Mouse (Mus musculus) liver, embryonic 12.5 days (tissue): ENCODE results near the gene Pycr1. TPM values are rescaled to one million over a fixed set of nuclear protein-coding genes. Genes with fewer than 3 reads are reported as not detected.

Source experiments
- ATAC-seq: fragments of 200-750 bp; cut with Nextera tagmentation; 2 replicates; pipeline ENCODE4 v1.8.0; 2017; ENCODE audit warnings: moderate number of reproducible peaks, mild to moderate bottlenecking, moderate library complexity
- H3K27ac ChIP-seq: fragments of 300-500 bp; sonication (generic); 2 replicates; pipeline ENCODE4 v1.5.1; 2016; ENCODE audit warnings: mild to moderate bottlenecking
- H3K27me3 ChIP-seq: fragments of 300-500 bp; sonication (generic); replicated peaks from 2 replicates; pipeline ENCODE4 v1.6.1; 2016; ENCODE audit warnings: mild to moderate bottlenecking, moderate library complexity
- H3K36me3 ChIP-seq: fragments of 300-500 bp; sonication (generic); 2 replicates; pipeline ENCODE4 v1.6.1; 2016; ENCODE audit warnings: mild to moderate bottlenecking, moderate library complexity
- H3K4me1 ChIP-seq: fragments of 300-500 bp; sonication (generic); 2 replicates; pipeline ENCODE4 v1.6.1; 2016
- H3K4me2 ChIP-seq: fragments of 300-500 bp; sonication (generic); 2 replicates; pipeline ENCODE4 v1.6.1; 2016; ENCODE audit warnings: mild to moderate bottlenecking, moderate library complexity
- H3K4me3 ChIP-seq: fragments of 300-500 bp; sonication (generic); 2 replicates; pipeline ENCODE4 v1.5.1; 2016; ENCODE audit warnings: mild to moderate bottlenecking, moderate library complexity
- H3K9ac ChIP-seq: fragments of 300-500 bp; sonication (generic); 2 replicates; pipeline ENCODE4 v1.6.1; 2016; ENCODE audit warnings: mild to moderate bottlenecking, moderate library complexity
- H3K9me3 ChIP-seq: fragments of 300-500 bp; sonication (generic); replicated peaks from 2 replicates; pipeline ENCODE4 v1.6.1; 2016; ENCODE audit warnings: mild to moderate bottlenecking, moderate library complexity
- WGBS: fragments of 180-500 bp; shearing (Covaris S2); methylation state at CpG from one replicate; pipeline ENCODE4 v1.1.7; 2016; ENCODE audit not compliant: insufficient replicate concordance; 5-methylcytosine and 5-hydroxymethylcytosine counted together
- polyA plus RNA-seq: library from polyadenylated mRNA; unstranded; fragments of >200 nt; fragmentation: Nextera tagmentation; extraction: Ambion mirVana; gene quantifications from 2 replicates; pipeline ENCODE4 v1.2.1, GENCODE M21; 2016

Gene Pycr1
- polyA plus RNA-seq, 1 experiment from 2014 or later: 11.3 TPM

- peak overlapping the region; percentile 91 for H3K4me3 ChIP-seq
- H3K9me3 ChIP-seq: no peaks in the 10 kb centered on the region
- peaks cover 31% of the 10 kb centered on the region for H3K36me3 ChIP-seq
- H3K27me3 ChIP-seq: no peaks in the 10 kb centered on the region
- ATAC-seq: no peak
- peak overlapping the region; percentile 94 for H3K27ac ChIP-seq
- H3K4me2 ChIP-seq: peak overlapping the region; percentile 76
- WGBS: 9% methylated on average over 7 of the region's 7 CpGs
- H3K9ac ChIP-seq: peak overlapping the region; percentile 99
- peaks cover 79% of the 10 kb centered on the region for H3K4me1 ChIP-seq
These were observed 12.5 kb downstream of the Pycr1 start for GRCm38 (mm10) chr11:120630881-120631725.

- ATAC-seq: peak; percentile 22; the same call in 1 of the 2 replicates
- Histone ChIP-seq H3K36me3 (peaks cover 36% of the 10 kb centered on the region), H3K4me3 (peak overlapping the region; percentile 91), H3K4me1 (peaks cover 86% of the 10 kb centered on the region), H3K27me3 (no peaks in the 10 kb centered on the region), H3K9me3 (no peaks in the 10 kb centered on the region), H3K4me2 (peak overlapping the region; percentile 76), H3K9ac (peak overlapping the region; percentile 99), H3K27ac (peak overlapping the region; percentile 94)
- WGBS: 20% methylated on average over 5 of the region's 5 CpGs
These were observed 13.1 kb downstream of the Pycr1 start for GRCm38 (mm10) chr11:120630401-120630871.

- Histone ChIP-seq H3K9ac (peak overlapping the region; percentile 99), H3K9me3 (no peaks in the 10 kb centered on the region), H3K4me3 (peak overlapping the region; percentile 91), H3K4me2 (peak overlapping the region; percentile 76), H3K4me1 (peaks cover 87% of the 10 kb centered on the region), H3K27me3 (no peaks in the 10 kb centered on the region), H3K27ac (peak overlapping the region; percentile 94), H3K36me3 (peaks cover 36% of the 10 kb centered on the region)
- peak; percentile 62 for ATAC-seq
- 8% methylated on average over 7 of the region's 7 CpGs for whole genome bisulfite sequencing
These were observed 13.7 kb downstream of the Pycr1 start for GRCm38 (mm10) chr11:120629911-120630310.

GRCm38 (mm10) chr11:120629341-120629730 lies 14.2 kb downstream of the Pycr1 start:
- peak overlapping the region; percentile 99 for H3K9ac ChIP-seq

GRCm38 (mm10) chr11:120628601-120629340 lies 14.8 kb downstream of the Pycr1 start:
- Histone ChIP-seq H3K4me1 (peaks cover 82% of the 10 kb centered on the region), H3K36me3 (peaks cover 36% of the 10 kb centered on the region), H3K27ac (peak overlapping the region; percentile 94), H3K27me3 (no peaks in the 10 kb centered on the region), H3K4me2 (peak overlapping the region; percentile 76), H3K4me3 (peak overlapping the region; percentile 91), H3K9ac (peak overlapping the region; percentile 99), H3K9me3 (no peaks in the 10 kb centered on the region)
- 89% methylated on average over 23 of the region's 23 CpGs for WGBS
- no peak for ATAC-seq

More at GRCm38 (mm10) chr11:120629341-120629730, 14.2 kb downstream of the Pycr1 start:
- Histone ChIP-seq H3K4me1 (peaks cover 82% of the 10 kb centered on the region), H3K4me2 (peak overlapping the region; percentile 76), H3K36me3 (peaks cover 36% of the 10 kb centered on the region), H3K27me3 (no peaks in the 10 kb centered on the region), H3K27ac (peak overlapping the region; percentile 94), H3K4me3 (peak overlapping the region; percentile 91), H3K9me3 (no peaks in the 10 kb centered on the region)
- WGBS: 40% methylated on average over 23 of the region's 23 CpGs
- no peak for ATAC-seq

- Histone ChIP-seq H3K4me1 (peaks cover 91% of the 10 kb centered on the region), H3K9me3 (no peaks in the 10 kb centered on the region), H3K9ac (peak overlapping the region; percentile 32), H3K36me3 (peaks cover 47% of the 10 kb centered on the region), H3K27ac (peak overlapping the region; percentile 96), H3K27me3 (no peaks in the 10 kb centered on the region), H3K4me2 (peak overlapping the region; percentile 76), H3K4me3 (peak overlapping the region; percentile 5; the same call in 1 of the 2 replicates)
- WGBS: 35% methylated on average over 22 of the region's 22 CpGs
- no peak for ATAC-seq
These were observed 15.9 kb downstream of the Pycr1 start for GRCm38 (mm10) chr11:120627468-120628300.

GRCm38 (mm10) chr11:120626785-120627467 lies 16.6 kb downstream of the Pycr1 start:
- 83% methylated on average over 11 of the region's 11 CpGs for WGBS
- H3K9me3 ChIP-seq: no peaks in the 10 kb centered on the region
- H3K36me3 ChIP-seq: peaks cover 54% of the 10 kb centered on the region
- H3K4me1 ChIP-seq: peaks cover 87% of the 10 kb centered on the region
- ATAC-seq: no peak
- 0 out of 2 replicates have a peak overlapping the region, but pooled peaks have one; percentile 4 for H3K4me3 ChIP-seq
- peak overlapping the region; percentile 32 for H3K9ac ChIP-seq
- peak overlapping the region; percentile 76 for H3K4me2 ChIP-seq
- H3K27ac ChIP-seq: peak overlapping the region; percentile 96
- H3K27me3 ChIP-seq: no peaks in the 10 kb centered on the region

GRCm38 (mm10) chr11:120625152-120625775 lies 18.3 kb downstream of the Pycr1 start, which contains the start of gene Sirt7:
Gene Sirt7, minus strand, starts transcription at chr11:120625240.
- ATAC-seq: no peak
- Histone ChIP-seq H3K27ac (peak within 1 kb of the TSS; percentile 96), H3K9ac (peak within 1 kb of the TSS; percentile 97), H3K4me3 (peak within 1 kb of the TSS; percentile 99), H3K4me1 (peaks cover 70% of the 10 kb centered on the region), H3K27me3 (no peaks in the 10 kb centered on the region), H3K9me3 (no peaks in the 10 kb centered on the region), H3K36me3 (peaks cover 71% of the 10 kb centered on the region), H3K4me2 (peak within 1 kb of the TSS; percentile 92)
- WGBS: 20% methylated on average over 5 of the region's 5 CpGs

- Histone ChIP-seq H3K4me1 (peaks cover 65% of the 10 kb centered on the region), H3K4me3 (peak overlapping the region; percentile 99), H3K27ac (peak overlapping the region; percentile 96), H3K36me3 (peaks cover 77% of the 10 kb centered on the region), H3K9me3 (no peaks in the 10 kb centered on the region), H3K9ac (peak overlapping the region; percentile 97), H3K4me2 (peak overlapping the region; percentile 92), H3K27me3 (no peaks in the 10 kb centered on the region)
- WGBS: under 1% methylated on average over 53 of the region's 53 CpGs
- peak; percentile 69 for ATAC-seq
These were observed 18.9 kb downstream of the Pycr1 start for GRCm38 (mm10) chr11:120624680-120625111.

- ATAC-seq: peak; percentile 79
- Histone ChIP-seq H3K27me3 (no peaks in the 10 kb centered on the region), H3K4me2 (peak overlapping the region; percentile 92), H3K4me1 (peaks cover 60% of the 10 kb centered on the region), H3K9me3 (no peaks in the 10 kb centered on the region), H3K9ac (peak overlapping the region; percentile 97), H3K36me3 (peaks cover 78% of the 10 kb centered on the region), H3K4me3 (peak overlapping the region; percentile 99), H3K27ac (peak overlapping the region; percentile 96)
- 11% methylated on average over 30 of the region's 30 CpGs for WGBS
These were observed 19.4 kb downstream of the Pycr1 start for GRCm38 (mm10) chr11:120623961-120624679.
